Mouse (Mus musculus): ENCODE measurements around the gene Ghrhr.

Gene Ghrhr

DNA sequence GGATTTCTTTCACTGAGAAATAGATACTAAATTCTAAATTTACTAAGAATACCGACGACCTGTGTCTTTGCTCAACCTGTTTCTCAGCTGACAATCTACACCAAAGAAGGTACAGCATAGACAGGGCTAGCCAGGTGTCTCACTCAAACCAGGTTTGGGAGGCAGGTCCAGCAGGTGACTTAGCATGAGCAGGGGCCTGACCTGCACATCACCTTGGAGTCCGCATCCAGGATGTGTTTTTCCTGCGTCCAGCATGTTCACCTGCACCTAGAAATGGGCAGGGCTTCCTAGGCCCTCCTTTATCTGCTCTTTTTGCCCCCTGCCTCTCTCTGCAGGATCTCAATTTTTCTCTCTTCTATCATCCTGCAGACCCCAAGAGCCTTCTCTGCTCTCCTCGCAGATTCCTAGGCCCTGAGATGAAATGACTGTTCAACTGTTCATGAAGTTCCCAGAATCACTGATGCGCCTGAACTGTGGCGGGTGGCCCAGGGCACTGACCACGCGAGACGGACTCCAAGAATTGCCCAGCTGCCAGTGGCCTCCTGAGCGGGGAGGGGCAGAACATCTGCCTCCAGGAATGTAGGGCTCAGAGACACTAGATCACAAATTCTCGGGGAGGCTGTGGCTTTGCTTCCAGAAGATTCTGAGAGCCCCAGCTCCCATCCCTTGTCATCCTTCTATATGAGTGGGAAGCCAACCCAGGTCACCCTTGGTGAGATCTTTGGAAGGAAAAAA is 22.2 kb upstream of the Ghrhr start:
- no peak for DNase-seq (ENCODE audit: low spot score in 2 of 2)

- DNase-seq (ENCODE audit: low spot score in 2 of 2): no peak
Measured at GRCm38 (mm10) chr6:55354456-55355117, 21.5 kb upstream of the Ghrhr start.

DNA sequence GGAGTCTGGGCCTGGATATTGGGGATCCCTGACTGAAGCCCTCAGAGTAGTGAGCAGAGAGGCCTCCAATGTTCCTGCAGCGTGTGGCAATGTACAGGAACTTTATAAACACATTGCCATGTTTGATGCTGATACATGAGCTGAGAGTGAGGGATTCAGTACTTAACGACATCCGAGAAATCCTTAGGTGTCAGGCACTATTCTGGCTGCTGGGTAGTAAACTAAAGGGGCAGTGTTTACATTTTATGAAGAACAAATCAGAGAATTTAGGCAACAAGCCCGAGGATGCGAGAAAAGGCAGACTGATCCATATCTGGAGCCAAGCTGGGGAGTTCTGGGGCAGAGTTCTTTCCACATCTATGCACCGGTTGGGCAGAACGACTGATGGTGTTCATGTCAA is 20.5 kb upstream of the Ghrhr start:
- DNase-seq (ENCODE audit: low spot score in 2 of 2): no peak

- peak; percentile 39 to 59 for DNase-seq (ENCODE audit: low spot score in 2 of 2)
Measured at GRCm38 (mm10) chr6:55356017-55356703, 19.9 kb upstream of the Ghrhr start.

GRCm38 (mm10) chr6:55356976-55357635 is 19.0 kb upstream of the Ghrhr start:
- no peak for DNase-seq (ENCODE audit: low spot score in 2 of 2)

GRCm38 (mm10) chr6:55357636-55358031 is 18.5 kb upstream of the Ghrhr start:
- peak in 1 of 2 experiments; percentile 51 for DNase-seq (ENCODE audit: low spot score in 2 of 2)

DNA sequence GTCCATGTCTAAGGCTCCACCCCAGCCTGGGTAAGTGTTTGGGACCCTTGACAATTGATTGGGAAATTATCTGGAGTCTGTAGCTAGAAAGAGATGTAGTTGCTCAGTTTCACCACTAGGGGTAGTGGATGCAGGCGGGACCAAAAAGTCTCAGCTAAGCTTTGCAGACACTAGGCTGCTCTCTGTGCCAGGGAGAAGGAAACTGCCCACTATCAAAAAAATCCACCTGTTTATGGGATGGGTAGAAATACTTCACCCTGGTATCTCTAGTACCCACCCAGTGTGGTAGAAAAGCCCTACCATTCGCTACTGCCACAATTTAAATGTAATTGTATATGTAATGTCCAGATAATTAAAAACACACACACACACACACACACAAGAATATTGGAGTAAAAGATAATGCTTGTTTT is 17.4 kb upstream of the Ghrhr start:
- DNase-seq (ENCODE audit: low spot score in 2 of 2): peak; percentile 44 to 74

DNA sequence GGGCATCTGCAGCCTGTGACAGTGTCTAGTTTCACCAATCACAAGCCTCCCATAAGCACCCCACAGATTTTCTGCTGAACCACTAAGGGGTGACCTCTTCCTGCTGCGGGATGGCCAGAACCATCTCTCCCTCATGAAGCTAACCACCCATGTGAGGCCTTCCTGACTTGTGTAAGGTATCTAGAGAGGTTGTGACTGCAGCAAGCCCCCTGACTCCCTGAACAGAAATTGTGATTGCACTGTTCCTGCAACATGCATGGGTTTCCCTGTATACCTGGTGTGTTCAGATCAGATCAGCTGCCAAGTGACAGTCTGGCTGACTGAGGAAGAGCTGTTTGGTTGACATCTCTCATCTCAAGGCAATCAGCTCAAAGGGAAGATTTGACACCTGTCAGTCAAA is 13.4 kb upstream of the Ghrhr start:
- no peak for DNase-seq (ENCODE audit: low spot score in 2 of 2)

GRCm38 (mm10) chr6:55367126-55367525 is 9.0 kb upstream of the Ghrhr start:
- DNase-seq (ENCODE audit: low spot score in 2 of 2): no peak

DNA sequence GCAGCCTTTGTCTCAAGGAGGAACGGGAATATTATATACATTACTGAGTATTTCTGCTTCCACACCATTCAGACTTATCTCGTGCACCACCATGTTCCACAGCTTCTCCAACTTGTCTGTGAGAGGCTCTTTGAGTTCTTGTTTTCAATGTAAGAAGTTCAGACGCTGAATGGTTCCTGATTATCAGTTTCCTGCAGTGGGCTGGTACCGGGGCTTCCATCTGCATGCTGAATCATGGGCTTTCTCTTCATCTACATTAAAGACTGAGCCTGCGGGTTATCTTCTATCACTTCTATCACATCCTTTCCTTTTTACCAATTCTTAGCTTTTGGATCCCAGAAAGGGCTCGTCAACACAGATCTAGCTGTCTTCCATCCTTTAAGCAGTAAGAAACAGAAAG is 5.3 kb upstream of the Ghrhr start:
- peak in 1 of 2 experiments; percentile 19 for DNase-seq (ENCODE audit: low spot score in 2 of 2)

GRCm38 (mm10) chr6:55376511-55376910 is 416 bp downstream of the Ghrhr start:
- no peak for DNase-seq (ENCODE audit: low spot score in 2 of 2)

- DNase-seq (ENCODE audit: low spot score in 2 of 2): no peak
Measured at GRCm38 (mm10) chr6:55377461-55377860, 1.4 kb downstream of the Ghrhr start.

DNA sequence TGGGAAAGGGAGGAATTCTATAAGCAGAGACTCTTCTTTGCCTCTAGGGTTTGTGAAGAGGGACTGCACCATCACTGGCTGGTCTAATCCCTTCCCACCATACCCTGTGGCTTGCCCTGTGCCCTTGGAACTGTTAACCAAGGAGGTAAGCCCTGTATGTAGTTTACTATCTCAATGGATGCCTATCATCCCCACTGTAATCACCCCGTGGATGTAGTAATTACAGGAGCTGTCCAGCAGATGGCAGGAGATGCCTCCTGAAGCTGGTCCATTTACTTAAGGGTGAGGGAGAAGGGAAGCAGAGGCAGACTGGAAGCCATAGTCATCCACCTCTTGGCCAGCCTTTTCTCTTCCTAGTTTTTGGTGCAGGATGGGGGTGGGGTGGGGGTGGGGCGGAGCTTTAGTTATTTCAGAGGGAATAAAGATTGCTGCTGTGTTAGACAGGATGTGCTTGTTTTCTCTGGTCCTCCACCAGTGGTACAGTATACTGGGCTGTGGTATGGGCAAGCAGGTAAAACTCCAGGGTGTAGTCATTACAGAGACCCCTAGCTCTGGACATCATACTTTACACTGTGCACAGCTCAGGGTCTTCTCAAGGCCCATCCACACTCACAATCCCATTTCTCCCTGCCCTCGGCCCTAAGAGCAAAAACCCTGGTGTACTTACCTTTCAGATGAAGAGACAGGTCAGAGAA is 3.7 kb downstream of the Ghrhr start:
- DNase-seq (ENCODE audit: low spot score in 2 of 2): peak in 1 of 2 experiments; percentile 29

DNA sequence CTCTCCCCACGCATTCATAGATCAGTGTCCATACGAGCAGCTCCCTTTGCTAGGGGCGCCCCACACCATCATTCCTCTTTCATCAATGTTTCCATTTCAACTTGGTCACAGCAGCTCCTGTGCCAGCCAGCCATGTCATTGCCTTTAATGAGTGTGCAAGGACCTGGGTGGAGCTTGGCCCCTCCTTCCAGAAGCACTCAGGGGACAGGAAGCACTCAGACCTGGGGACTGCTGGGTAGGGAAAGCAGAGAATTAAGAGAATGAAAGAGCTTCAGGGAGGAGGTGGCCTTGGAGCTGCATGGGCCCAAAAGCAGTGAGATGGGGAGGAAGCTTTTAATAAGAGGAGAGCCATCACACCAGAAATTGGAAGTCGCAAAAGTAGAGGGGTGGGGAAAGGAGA is 5.9 kb downstream of the Ghrhr start:
- DNase-seq (ENCODE audit: low spot score in 2 of 2): no peak

GRCm38 (mm10) chr6:55383897-55384296 is 7.8 kb downstream of the Ghrhr start:
- peak; percentile 22 to 35 for DNase-seq (ENCODE audit: low spot score in 2 of 2)

GRCm38 (mm10) chr6:55384356-55384951 is 8.4 kb downstream of the Ghrhr start:
- DNase-seq (ENCODE audit: low spot score in 2 of 2): no peak

GRCm38 (mm10) chr6:55388546-55389169 is 12.6 kb downstream of the Ghrhr start:
- DNase-seq (ENCODE audit: low spot score in 2 of 2): no peak

GRCm38 (mm10) chr6:55389321-55389720 is 13.2 kb downstream of the Ghrhr start:
- no peak for DNase-seq (ENCODE audit: low spot score in 2 of 2)

- DNase-seq (ENCODE audit: low spot score in 2 of 2): no peak
Measured at GRCm38 (mm10) chr6:55391814-55392213, 15.7 kb downstream of the Ghrhr start.

GRCm38 (mm10) chr6:55392453-55392852 is 16.4 kb downstream of the Ghrhr start:
- DNase-seq (ENCODE audit: low spot score in 2 of 2): peak in 1 of 2 experiments; percentile 10

DNA sequence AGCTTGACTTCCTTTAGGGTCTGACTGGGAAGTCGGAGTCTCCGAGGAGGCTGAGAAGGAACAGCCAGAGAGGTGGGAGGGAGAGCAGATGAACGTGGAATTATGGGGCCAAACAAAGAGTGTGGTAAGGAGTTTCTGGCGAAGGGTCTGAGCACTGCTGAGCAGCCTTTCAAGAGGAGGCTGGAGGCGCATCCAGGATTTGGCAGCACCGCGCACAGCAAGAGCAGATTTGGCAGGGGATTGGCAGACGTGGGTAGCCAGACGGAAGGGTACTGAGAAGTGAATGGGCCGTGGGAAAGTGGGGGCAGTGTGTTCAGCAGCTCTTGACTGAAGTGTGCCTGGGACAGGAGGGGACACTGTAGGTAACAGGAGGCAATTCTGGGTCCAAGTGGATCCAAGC is 18.8 kb downstream of the Ghrhr start:
- DNase-seq (ENCODE audit: low spot score in 2 of 2): no peak

All from spleen, postnatal 36 days (tissue).